Mouse (Mus musculus): ENCODE data around the gene Rasa2. TPM values are rescaled to one million over a fixed set of nuclear protein-coding genes. Genes with fewer than 3 reads are reported as not detected.
A peak's percentile ranks its signal among the peaks of the same experiment; 100 is the strongest.
"Not testable (repeated sequence)": the region's sequence is repeated elsewhere in the genome, so short reads cannot be mapped to it uniquely, and the experiment has no call there.

Gene Rasa2
- 9.3 and 15.5 TPM in 2 replicates for total RNA-seq (2021)
- long read RNA-seq, partial matches to known transcripts = 2 of 3 reads
- long read RNA-seq, other reads (novel, unspliced or antisense) = 1 of 3 reads

DNA sequence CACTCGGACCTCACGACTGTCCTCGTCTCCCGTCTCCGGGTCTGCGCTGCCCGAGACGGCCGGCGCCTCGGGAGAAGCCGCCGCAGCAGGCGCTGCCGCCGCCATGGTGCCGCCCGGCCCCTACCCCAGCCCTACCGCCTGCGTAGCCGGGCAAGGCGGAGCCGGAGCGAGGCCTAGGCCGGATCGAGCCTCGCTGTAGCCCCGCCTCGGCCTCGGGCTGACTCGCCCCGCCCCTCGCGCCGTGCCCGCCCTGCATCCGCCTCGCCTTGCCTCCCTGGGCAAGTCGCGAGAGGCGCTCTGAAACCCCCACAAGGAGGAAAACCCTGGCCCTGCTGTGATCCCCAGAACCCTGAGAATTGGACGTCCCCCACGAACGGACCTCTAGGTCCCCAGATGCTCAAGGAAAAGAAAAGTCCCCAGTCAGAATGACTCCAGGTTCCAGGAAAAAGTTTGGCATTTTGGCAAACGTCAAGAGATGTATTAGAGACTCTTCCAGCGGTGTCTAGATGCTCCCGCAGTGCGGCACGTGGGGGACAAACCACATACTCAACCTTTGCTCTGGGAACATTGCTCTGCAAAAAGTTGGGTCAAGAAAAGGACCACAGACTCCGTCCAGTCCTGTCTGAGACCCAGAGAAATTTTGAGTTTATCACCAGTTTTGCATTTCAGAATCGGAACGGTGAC, at the start of gene Rasa2:
Gene Rasa2 (minus strand): TSS at position 229 of the 684 bp plus-strand sequence.
- DNase-seq = peak; percentile 95

DNA sequence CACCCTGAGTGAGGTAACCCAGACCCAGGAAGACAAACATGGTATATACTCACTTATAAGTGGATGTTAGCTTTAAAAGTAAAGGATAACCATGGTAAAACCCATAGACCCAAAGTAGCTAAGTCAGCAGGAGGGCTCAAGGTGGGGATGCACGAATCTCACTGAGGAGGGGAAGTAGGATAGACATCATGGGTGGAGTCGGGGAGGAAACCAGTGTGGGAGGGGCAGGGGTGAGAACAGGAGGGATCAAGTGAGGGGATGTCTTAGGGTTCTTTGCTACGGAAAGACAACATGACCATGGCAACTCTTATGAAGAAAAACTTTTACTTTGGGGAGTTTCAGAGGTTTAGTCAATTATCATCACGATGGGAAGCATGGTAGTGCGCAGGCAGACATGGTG, 47.2 kb upstream of the Rasa2 start:
- no peak for DNase-seq

DNA sequence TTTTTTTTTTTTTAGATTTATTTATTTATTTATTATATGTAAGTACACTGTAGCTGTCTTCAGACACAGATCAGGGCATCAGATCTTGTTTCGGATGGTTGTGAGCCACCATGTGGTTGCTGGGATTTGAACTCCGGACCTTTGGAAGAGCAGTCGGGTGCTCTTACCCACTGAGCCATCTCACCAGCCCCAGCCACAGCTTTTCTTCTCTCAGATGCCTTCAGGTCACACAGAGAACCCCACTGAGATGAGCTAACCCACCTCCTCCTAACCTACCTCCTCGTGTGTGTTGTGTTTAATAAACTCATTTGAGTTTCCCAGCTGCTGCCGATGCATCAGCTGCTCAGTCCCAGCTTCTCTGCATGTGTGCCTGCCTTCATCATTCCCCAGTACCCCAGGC, 46.3 kb upstream of the Rasa2 start:
- DNase-seq = not testable (repeated sequence)

DNA sequence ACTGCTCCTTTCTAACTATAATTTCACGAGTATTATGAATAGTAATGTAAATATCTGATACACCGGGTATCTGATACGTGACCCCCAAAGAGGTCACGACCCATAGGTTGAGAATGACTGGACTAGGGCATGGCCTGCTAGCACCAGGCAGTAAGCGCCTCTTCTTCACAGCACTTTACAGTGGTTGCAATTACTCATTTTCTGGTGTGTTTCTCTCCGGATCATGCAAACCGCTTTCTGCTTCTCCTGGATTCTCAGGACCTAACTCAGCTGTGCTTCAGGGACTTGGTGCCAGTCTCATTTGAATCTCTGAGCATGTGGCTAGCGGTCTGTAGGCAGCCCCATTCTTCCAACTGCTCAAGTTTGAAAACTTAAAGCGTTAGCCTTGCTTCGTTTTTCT, 45.3 kb upstream of the Rasa2 start:
- no peak for DNase-seq

DNA sequence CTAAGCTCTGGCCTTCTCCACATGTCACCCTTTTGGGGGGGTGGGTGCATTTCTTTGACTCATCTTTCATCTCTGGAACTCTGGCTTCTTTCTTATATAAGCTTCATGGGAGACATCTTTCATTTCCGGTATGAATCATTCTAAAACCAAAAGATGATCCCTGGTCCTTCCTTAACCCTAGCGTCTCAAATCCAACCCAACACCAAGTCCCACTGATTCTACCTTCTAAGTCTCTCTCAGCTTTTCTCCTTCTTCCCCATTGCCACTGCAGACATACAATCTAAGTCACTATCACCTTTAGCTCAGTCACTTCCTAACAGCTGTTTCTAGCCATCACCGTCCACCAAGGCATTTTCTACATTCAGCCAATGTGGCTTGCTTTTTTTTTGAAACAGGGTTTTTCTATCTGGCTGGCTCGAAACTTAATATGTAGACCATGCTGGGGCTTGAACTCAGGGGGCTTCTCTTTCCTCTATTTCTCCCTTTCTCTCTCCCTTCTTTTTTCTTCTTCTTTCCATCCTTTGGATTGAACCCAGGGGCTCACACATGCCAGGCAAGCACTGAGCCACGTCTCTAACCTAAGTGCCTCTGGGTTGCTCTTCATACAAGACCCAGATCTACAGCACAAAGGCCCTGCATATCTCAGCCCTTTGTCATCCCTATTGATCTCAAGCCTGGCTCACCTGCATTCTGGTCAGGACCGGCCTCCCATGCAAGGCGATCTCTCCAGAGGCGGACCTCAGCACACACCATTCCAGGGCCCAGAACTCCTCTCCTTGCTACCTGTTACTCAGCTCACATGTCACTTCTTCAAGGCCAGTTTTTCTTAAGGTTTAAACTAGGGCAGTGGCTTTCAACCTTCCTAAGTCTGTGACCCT, 44.6 kb upstream of the Rasa2 start:
- DNase-seq = no peak

DNA sequence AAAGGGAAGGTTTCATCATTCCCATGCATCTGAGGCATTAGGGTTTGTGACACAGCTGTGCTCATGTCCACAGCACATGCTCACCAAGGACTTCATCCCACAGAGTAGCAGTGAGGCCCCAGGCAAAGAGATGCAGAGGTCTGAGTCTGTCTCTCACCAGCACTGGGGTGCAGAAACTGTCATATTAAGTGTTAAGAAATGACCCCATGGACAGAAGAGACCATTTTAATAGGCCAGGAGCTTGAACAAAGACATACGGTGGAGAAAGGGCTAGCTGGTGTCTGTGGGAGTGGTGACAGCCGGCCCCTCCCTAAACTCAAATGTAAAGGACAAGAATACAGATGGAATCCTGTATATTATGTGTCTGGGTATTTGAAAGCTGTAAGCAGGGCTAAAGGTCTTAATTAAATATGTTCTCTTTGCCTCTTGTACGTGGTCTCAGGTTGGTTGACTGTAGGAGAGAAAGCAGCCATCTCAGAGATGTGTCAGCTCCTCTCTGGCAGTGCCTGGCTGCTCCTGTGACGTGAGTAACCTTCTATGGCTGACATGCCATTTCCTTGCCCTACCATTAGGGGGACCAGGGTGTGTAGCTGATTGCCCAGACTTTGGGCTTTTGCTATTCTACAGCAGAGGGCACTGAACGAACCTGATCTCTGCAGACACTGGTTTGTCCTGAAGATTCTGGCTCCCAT, 43.8 kb upstream of the Rasa2 start:
- DNase-seq = peak; percentile 44

DNA sequence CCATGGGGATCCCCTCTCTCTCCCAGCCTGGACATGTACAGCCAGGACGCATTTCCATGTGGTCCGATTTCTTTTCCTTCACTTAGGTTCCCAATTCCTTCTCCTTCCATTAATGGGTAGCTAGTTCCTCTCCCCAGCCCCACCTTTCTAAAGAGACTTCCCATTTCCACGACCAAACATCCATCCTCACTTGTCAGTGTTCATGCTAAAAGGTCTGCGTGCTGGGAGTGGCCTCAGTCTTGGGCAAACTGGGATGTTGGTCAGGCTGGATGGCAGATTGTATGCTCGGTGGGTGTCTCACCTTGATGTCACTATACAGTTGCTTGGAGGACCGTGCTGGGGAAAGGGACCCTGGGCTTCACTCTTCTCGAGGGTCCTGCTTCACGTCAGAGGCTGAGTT, 42.9 kb upstream of the Rasa2 start:
- DNase-seq = no peak

DNA sequence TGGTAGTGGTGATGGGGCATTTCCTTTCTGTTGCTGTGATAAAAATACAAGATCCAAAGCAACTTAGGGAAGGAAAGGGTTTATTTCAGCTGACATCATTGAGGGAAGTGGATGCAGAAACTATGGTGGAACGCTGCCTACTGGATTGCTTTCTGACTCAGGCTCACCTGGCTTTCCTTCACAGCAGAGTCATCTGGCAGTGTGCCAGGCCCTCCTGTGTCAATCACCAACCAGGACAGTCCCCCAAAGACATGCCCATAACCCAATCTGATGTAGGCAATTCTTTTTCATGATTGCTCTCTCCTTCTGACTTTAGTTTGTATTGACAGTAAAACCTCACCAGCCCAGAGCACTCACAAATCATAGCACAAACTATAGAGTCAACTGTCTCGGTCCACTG, 41.0 kb upstream of the Rasa2 start:
- no peak for DNase-seq

DNA sequence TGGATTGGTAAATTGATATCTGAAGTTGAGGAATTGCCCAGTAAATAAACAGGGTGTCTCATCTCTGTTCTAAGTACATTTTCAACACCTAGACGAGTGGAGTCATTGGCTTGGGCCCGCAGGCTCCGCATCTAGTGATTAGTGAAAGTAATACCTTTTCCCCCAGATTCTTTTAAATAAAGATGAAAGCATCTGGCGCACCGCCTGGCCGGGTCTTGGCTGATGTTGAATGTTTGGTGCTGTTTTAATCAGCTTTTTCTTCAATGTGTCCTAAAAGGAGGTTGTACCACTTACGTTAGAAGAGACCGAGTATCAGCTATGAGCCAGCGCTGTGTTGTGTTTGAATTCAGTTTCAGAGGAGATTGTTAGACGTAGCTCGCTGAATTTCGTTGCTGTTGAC, 39.8 kb upstream of the Rasa2 start:
- DNase-seq = no peak

DNA sequence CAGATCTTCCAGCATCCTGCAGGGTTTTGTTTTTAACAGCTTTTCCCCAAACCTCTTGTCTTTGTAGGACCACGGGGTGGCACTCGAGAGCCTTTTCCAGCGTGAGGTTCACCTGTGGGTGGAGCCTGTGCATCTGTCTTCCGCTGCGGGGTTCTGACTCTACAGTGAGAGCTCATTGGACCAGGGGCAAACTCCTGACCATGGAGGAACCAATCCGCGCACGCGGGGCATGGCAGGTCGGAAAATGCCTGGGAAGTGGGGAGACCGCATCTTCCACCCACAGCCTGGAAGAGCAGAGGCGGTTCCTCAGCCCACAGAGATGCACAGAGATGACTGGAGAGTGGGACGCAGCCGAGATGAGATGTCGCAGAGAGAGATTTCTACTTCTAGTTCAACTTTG, 38.5 kb upstream of the Rasa2 start:
- DNase-seq = peak; percentile 94

DNA sequence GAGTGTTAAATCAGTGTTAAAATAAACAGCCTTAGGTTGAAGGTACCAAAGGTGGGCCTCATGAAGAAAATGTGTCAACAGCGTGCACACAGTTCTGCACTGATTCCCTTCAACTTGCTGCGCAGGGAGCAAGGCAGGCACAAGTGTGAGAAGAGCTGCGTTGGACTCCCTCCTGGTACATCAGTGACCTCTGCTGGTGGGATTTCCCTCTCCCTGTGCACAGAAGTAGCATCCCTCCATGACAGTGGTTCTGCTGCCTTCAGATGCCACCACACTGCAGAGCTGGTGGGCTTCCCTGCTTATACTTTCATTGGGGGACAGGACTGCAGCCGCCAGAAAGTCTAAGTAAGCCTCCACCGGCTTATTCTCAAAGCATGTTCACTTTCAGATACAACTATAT, 37.2 kb upstream of the Rasa2 start:
- peak; percentile 71 for DNase-seq

DNA sequence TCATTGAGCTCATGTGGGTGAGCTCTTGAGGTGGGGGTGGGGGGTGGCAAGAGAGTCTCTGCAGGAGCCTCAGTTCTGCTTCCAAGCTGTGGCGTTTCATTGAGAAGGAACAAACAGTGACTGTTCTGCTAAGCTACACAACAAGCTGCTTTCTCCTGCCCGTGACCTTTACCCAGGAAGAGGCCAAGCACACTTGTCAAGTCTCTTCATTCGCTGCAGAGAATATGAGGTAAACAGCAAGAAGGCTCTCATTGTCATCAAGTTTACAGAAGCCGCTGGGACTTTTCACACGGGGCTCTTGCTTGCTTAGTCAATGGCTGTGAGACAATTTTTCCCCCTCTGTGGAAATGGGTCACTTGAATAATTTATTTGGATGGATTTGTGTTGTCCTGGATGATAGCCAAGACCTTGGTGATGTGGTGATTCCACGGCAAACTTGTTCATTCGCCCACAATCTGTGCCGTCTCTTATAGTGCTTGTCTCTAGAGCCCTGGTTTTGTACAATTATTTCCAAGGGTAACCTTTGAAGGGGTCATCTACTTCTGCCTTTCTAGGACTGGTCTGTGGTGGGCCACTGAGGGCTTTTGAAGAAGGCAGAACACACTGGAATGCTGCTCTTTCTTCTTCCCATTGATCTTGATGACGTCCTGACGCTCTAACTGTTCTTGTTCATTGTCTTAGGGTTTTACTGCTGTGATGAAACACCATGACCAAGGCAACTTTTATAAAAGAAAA, 29.3 kb upstream of the Rasa2 start:
- no peak for DNase-seq

DNA sequence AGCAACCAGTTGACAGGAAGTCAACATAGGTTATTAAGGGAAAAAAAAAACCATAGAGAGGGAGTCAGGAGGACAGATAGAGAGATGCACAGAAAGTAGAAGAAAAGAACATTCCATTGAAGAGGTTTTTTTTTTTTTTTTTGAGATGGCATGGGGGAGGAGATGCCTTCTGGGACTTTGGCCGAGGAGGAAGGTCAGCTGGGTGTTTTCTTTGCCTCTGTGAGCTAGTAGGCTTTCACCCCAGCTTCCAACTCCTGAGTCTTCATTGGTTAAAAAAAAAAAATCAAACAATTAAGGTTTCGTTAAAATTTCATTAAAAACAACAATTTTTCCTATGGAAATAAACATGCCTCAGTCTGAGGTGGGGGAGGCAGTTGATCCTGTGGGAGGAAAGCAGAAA, 28.4 kb upstream of the Rasa2 start:
- no peak for DNase-seq

DNA sequence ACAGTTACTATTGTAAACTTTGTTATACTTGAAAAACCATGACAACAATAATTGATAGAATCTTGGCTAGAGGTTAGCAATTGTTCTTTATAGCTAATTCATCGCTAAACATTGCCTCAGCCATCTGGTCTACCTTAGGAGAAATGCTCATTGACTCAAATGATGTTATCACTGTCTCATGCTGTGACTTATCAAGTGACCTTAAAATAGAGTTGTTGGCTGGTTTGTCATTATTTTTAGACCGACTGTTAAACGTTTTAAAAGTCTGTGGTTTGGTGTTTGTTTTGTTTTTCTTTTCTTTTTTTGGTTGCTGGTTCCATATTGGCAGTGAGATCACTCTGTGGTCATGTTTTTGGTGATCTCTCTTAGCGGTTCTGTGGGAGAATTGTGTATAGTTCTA, 22.1 kb upstream of the Rasa2 start:
- DNase-seq = no peak

DNA sequence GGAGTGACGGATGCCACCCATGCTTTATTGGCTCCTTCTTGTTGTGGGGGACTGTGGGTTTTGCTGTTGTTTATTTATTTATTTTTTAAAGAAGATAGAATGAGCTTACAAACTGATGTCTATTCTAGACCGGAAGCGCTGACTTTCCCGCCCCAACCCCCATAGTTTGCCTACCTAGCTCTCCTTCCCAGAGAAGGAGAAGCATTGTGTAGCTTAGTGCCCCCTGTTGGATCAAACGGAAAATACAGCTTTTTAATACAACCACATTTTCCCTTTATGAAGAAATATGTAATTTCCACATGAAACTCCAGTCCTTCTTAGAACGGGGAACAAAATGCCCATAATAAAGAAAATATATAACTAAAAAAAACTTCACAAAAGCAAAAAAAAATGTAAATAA, 21.3 kb upstream of the Rasa2 start:
- no peak for DNase-seq

DNA sequence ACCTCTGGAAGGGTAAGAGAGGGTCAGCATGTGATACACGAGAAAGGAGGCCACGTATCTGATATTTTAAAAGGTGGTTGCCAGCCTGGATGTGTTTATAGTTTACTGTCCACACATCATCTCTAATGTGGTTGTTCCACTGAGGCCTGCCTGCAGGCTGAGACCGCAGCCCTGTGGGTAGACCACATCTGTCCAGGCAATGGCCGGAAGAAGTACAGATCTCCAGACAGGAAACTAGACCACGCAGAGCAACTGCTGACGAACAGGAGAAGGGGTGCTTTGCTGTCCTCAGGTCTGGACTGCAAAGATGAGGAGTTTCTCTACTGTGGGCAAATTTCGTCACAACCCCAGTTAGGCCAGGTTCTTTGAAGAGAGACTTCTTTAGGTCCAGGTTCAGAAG, 19.4 kb upstream of the Rasa2 start:
- DNase-seq = no peak

DNA sequence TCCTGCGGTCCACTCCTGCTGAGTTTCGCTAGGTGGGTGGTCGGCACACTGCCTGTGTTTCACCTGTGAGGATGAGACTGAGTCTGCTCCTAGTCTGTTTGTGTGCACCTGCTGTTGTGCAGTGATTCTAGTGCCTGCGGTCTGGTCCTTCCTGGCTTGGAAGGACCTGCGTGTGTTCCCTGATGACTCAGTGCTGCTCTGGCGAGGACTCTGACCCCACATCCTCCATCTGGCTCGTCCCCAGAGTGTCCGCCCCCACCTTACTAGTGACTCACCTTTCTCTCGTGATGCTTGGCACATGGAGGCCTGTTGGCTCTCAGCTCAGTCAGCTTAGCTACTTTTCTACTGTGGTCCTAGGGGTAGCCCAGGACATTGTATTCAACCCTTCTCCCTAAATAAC, 18.5 kb upstream of the Rasa2 start:
- peak; percentile 60 for DNase-seq

DNA sequence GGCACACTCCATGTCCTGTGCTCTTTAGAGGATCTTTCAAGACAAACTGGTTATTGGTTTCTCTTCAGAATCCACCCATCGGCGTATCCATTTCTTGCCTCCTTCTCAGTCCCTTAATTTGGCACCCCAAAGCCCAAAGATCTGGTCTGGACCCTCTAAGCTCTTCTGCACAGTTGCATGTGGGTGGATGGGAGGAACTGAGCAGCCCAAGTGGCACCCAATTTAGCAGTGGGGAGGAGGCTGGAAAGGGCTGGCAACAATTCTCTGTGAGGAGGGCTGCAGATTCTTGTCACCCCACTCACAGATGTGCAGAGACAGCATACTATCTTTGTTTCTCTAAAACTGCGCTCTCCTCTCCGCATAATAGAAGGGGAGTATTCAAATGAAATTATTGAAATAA, 17.9 kb upstream of the Rasa2 start:
- DNase-seq = no peak

DNA sequence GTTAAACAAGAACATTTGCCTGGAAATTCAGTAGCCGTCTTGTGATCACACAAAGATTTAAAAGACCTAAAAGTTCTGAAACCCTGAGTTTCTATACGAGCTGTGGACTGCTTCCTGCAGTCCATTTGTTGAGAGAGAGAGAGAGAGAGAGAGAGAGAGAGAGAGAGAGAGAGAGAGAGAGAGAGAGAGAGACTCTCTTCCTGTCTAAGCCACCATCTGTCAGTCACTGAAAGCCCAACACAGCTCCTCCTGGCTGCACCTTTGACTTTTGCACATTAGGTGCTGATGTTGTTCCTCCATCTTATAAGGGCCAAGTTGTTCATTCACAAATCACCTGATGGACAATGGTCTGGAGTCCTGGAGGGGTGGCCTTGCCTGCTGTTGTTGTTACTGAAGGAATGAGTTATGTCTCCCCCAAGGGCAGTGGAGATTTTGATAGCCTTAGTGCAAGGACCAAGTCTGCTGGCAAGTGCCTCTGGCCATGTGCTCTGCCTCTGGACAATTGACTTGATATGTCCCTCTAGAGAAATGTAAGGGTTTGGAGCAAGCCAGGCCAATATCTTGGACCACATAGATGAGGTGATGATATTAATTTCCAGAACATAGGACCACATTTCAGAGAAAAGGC, 15.4 kb upstream of the Rasa2 start:
- DNase-seq = no peak

DNA sequence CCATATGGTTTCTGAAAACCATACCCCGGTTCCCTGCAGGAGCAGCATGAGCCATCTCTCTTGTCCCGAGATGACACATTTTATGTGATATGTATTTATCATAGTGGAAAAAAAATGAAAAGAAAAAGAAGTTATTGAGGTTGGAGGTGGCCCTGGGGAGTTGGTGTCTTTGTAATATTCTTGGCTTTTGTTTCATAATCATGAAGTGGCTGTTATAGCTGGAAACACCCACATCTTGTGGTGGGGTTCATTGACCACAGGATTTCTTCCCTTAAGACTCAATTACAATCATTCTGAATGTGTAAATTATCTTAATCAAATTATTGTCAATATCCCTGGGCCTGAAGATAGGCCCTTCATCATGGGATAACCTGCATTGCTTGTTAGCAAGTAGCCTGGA, 13.4 kb upstream of the Rasa2 start:
- no peak for DNase-seq

DNA sequence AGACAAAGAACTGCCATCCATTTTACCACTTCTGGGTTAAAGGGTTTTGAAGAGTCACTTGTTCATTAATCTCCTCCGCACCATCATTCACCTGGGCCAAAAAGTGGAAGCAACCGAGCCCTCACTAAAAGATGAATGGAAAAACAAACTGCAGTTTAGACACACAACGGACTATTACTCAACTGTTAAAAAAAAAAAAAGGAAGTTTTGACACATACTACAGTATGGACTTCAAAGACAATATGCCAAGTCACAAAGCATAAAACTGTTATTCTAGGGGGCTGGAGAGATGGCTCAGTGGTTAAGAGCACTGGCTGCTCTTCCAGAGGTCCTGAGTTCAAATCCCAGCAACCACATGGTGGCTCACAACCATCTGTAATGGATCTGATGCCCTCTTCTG, 12.6 kb upstream of the Rasa2 start:
- DNase-seq = not testable (repeated sequence)

DNA sequence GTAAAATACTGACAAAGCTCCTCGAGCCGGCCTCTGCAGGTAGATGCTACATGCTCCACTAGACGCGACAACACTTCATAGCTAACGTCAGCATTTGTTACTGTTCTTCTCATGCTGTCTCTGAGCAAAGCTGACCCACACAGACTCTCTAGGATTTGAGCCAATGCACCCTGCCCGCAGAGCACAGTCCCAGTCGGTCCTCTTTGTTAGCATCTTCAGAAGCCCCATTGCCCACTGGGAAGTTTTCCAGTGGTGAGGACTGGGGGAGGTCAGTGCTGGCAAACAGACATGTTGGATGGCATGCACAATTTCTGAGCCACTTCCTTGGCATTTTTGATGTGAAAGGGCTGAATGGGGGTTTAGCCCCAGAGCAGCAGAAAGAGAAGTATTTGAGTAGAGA, 8.0 kb upstream of the Rasa2 start:
- DNase-seq = no peak

All from adrenal gland, postnatal 25 days (tissue).